Mouse (Mus musculus): Measurements from ENCODE around the gene BC016579.

Gene BC016579

GRCm38 (mm10) chr16:45641301-45641700 lies 12.6 kb downstream of the BC016579 start:
- DNase-seq (ENCODE audit: low read depth, low spot score): no peak

GRCm38 (mm10) chr16:45640070-45640762 lies 13.7 kb downstream of the BC016579 start:
- DNase-seq (ENCODE audit: low read depth, low spot score): no peak

GRCm38 (mm10) chr16:45635826-45636225 lies 18.0 kb downstream of the BC016579 start:
- no peak for DNase-seq (ENCODE audit: low read depth, low spot score)

DNA sequence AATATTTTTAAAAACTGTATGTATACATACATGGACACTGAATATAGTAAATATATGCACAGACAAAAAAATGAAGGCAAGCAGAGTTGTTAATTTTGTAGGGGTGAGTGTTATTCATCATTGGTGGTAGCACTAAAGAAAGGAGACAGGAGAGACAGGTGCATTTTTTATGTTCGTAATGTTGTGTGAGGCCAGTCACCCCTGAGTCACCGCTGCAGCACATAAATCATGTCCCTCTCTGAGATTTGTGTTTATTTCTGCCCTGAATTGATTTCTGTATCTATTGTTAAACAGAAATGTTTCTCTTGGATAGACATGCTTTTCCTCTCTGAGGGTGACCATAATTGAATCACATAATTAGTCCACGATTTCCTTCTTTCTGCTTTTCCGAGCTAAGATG lies 21.4 kb downstream of the BC016579 start:
- no peak for DNase-seq (ENCODE audit: low read depth, low spot score)

GRCm38 (mm10) chr16:45630347-45630960 lies 23.4 kb downstream of the BC016579 start:
- peak; percentile 84 for DNase-seq (ENCODE audit: low read depth, low spot score)

DNA sequence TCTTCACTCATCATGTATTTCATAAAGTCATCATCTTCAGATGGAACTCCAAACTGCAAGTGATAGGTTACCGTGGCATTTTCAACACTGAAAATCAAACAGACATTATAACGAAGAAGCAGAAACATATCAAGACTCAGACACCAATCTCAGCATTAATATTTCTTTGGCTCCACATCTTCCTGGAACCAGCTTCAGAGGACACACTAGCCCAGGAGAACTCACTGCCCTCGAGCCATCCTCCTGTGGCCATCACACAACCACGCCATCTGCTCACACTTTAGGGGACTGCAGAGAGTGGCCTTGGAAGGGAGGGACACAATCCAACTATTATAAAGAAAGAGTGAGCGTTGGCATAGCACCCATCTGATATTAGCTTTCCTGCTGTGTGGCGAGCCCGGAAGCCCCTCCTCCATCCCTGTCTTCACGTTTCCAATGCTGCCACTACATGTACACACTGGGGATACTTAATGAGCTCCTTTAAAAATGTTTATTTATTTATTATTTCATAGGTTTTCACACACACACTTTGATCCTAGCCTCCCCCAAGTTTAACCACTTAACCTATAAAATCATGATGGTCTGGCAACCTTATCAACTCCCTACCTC lies 24.3 kb downstream of the BC016579 start:
- DNase-seq (ENCODE audit: low read depth, low spot score): no peak

DNA sequence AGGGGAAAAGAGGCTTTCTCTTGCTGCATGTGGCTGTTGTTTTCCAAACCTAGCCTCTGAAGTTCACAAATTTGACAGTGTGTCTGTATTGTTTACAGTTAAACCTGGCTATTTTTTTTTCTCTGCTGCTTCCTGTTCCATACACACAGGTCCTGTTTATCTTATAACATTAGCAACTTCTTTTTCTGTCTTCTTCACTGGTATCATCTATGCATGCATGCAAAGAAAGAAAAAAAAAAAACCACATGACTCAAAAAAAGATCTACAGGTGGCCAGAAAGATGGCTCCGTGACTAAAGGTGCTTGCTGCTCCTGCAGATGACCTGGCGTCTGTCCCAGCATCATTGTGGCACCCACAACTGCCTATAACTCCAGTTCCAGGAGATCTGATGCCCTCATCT lies 28.5 kb downstream of the BC016579 start:
- DNase-seq (ENCODE audit: low read depth, low spot score): no peak

- DNase-seq (ENCODE audit: low read depth, low spot score): no peak
Observed at GRCm38 (mm10) chr16:45624791-45625190, 29.1 kb downstream of the BC016579 start.

GRCm38 (mm10) chr16:45623230-45623629 lies 30.6 kb downstream of the BC016579 start:
- no peak for DNase-seq (ENCODE audit: low read depth, low spot score)

DNA sequence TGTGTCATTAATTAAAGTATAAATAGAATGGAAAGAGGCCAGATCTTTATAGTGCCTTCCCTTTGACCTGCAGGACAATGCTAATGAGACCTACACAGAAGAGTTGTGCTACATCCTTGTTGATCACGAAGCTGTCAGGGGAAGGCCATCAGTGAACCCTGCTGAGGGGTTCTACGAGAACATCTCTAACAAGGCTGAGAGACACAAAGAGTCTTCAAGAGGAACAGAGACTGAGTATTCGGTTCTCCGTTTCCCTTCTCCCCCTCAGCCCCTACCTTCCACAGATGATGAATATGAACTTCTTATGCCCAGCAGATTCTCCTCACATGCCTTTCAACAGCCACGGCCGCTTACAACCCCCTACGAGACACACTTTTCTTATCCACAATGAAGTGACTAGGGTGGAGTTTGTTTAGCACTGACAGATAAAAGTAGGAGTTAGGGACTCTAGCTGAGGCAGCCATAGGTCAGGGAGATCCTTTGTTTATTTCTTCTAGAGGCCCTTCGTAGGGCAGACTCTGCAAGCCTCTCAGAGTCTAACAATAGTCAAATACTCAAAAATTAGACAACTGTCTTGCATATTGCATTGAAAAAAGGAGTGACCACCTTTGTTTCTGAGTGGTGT lies 34.0 kb downstream of the BC016579 start:
- DNase-seq (ENCODE audit: low read depth, low spot score): no peak

DNA sequence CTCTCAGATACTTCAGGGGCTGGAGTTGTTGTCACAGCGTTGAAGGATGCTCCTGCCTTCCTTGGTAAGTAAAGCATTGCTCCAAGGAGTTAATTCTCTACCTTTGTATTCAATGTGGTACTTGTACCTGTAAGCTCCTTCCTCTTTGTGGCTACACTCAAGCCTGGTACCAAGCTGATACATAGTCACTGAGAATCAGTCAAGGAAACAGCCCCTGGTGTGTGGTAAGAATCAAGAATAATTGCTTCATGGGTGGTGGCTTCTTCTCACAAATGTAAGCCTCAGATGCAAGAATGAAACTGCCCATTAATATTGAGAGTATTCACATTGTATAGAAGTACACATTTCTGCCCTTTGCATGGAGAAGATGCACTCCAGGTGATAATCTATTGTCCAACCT lies 37.9 kb downstream of the BC016579 start:
- no peak for DNase-seq (ENCODE audit: low read depth, low spot score)

- no peak for DNase-seq (ENCODE audit: low read depth, low spot score)
Observed at GRCm38 (mm10) chr16:45613247-45613646, 40.6 kb downstream of the BC016579 start.

DNA sequence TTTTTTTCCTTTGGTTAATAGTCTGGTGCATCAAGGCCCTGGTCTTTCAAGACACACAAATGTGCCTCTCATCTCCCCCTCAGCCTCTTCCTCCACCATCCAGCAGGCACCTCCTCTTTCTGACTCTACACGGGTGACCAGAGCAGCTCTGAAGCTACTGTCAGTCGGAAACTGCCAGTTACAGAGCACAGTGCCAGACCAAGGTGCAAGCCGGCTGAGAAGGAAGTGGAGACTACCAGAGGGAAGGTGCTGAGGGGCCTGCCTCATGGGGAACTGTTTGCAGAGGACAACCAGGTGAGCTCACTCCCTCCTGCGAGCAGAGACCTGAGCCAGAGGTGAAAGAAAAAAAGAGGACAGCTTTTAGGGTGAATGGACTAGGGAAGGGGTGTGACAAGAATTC lies 43.6 kb downstream of the BC016579 start, which contains the start of gene Gcsam:
Gene Gcsam (plus strand): TSS at position 114 of the 400 bp plus-strand sequence.
- no peak for DNase-seq (ENCODE audit: low read depth, low spot score)

GRCm38 (mm10) chr16:45609300-45609699 lies 44.6 kb downstream of the BC016579 start:
- DNase-seq (ENCODE audit: low read depth, low spot score): peak; percentile 51

GRCm38 (mm10) chr16:45608481-45608954 lies 45.4 kb downstream of the BC016579 start:
- peak; percentile 70 for DNase-seq (ENCODE audit: low read depth, low spot score)

DNA sequence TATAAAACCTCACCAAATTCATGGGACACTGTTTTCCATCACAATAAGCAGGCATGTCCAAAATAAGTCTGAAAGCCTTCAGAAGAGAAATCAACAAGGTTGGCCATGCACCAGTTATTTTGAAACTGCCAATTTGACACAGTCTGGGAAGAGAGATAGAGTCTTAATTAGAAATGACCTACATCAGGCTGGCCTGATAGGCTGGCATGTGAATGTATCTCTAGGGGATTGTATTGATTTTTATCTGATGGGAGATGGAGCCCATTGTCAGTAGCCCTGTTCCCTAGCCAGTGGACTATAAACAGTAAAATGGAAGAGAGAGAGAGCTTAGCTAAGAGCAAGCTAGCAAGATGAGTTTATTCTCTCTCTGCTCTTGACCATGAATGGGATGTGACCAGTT lies 58.4 kb downstream of the BC016579 start:
- DNase-seq (ENCODE audit: low read depth, low spot score): no peak

GRCm38 (mm10) chr16:45593656-45594055 lies 60.2 kb downstream of the BC016579 start:
- DNase-seq (ENCODE audit: low read depth, low spot score): no peak

GRCm38 (mm10) chr16:45582512-45582911 lies 71.4 kb downstream of the BC016579 start:
- peak; percentile 27 for DNase-seq (ENCODE audit: low read depth, low spot score)

- no peak for DNase-seq (ENCODE audit: low read depth, low spot score)
Observed at GRCm38 (mm10) chr16:45579883-45580282, 74.0 kb downstream of the BC016579 start.
